Mouse (Mus musculus) CD4-positive helper T cell, adult 2 months (primary cell): Measurements from ENCODE around the gene Cwf19l2.
"Not testable (repeated sequence)": the region's sequence is repeated elsewhere in the genome, so short reads cannot be mapped to it uniquely, and the experiment has no call there.

Experiments
- DNase-seq: peaks from one replicate; pipeline ENCODE4 v3.0.0-alpha.2; 2012; ENCODE audit warnings: low read depth, missing footprints, low spot score

Gene Cwf19l2

GRCm38 (mm10) chr9:3403251-3404208 lies at the start of gene Cwf19l2:
TSS of gene Cwf19l2 (plus strand) at chr9:3403592.
- peak; percentile 95 for DNase-seq

GRCm38 (mm10) chr9:3376323-3376722 lies 27.1 kb upstream of the Cwf19l2 start:
- DNase-seq = not testable (repeated sequence)

GRCm38 (mm10) chr9:3404372-3404771 lies 980 bp downstream of the Cwf19l2 start:
- peak; percentile 41 for DNase-seq

DNA sequence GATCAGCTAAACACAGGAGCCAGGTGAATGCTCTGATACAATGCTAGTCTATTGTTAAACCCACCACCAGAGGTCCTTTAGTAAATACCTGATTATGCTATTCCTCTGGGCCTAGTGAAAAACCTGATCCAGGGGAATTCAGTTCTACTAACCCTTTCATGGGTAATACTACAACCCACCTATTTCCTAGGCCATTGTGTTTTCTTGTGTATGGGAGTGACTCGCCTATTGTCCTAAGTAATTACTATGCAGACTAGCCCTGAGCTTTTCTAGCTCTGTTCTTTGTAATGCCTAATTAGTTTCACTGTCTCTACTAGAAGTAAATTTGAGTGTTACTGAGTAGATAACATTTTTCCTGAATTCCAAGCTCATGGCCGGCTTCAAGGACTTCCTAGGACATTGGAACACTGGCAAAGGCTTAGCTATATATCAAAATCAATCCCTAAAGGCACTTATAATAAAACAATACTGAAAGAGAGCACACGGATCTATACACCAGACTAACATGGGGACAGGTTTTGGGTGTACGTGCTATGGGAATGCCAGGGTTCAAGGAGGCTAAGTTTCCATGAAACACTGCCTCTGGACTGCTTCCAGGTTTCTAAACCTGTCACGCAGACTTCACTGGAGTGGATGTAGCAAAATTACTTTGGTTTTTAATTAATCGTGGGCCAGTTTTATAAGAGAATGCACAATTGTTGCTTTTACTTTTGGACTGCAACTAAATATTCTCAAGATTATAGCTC lies 36.3 kb downstream of the Cwf19l2 start:
- DNase-seq = not testable (repeated sequence)

DNA sequence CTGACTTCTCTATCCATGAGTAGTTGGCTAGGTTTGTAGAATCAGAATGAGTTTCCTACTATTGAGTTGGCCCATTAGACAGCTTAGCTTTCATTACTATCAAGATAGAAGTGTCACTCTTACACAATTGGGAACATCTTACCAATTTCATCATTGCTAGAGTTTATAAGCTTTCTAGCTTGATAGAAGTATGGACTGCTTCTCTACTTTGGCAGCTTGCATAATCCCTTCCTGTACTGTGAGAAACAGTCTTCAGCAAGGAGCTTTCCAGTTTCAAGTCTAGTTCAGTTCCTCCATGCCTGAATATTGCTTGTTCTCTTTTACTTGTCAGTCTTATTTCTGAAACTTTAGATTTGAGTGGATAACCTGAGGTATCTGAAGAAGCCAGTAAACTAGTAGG lies 68.5 kb downstream of the Cwf19l2 start:
- DNase-seq = no peak

DNA sequence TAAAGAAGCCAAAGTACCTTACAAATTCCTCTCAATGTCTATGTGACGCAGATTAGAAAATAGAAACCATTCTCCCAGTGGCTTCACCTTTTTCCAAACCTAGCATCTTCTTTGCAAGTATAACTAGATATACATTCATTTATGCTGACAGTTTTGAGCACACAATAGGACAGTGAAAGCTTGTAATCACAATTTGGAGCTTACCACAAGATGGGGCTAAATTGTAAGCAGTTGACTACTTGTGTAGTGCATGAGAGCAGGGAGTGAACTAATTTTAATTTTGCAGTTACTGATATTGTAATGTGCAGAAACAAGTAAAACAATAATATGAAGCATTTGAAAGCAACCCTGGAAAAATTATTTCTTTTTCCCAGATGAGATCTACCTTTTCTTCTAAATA lies 115.3 kb downstream of the Cwf19l2 start:
- DNase-seq = no peak

- DNase-seq = no peak
These were observed 115.8 kb downstream of the Cwf19l2 start for GRCm38 (mm10) chr9:3519178-3519577.

DNA sequence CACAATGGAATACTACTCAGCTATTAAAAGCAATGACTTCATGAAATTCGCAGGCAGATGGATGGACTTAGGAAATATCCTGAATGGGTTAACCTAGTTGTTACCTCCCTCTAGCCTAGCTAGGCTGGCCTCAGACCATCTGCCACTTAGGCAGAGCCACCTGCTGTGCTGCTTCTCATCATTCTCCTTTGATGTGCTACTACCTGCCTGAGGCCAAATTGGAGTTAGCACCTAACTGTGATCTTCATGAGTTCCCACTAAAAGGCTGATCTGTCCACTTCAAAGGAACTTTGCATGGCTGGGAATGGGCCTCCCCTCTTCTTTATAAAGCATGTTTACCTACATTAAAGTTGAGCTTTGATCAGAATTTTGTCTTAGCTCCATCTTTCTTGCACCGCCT lies 117.6 kb downstream of the Cwf19l2 start:
- DNase-seq = no peak
